Mouse (Mus musculus) neural tube, embryonic 14.5 days (tissue): Measurements from ENCODE around the gene Bbs9. TPM values are rescaled to one million over a fixed set of nuclear protein-coding genes. Genes with fewer than 3 reads are reported as not detected.
A peak's percentile ranks its signal among the peaks of the same experiment; 100 is the strongest.

Experiments
- ATAC-seq: fragments of 200-750 bp; cut with Nextera tagmentation; 2 replicates; pipeline ENCODE4 v1.8.0; 2017; ENCODE audit warnings: low read depth, mild to moderate bottlenecking, moderate TSS enrichment, moderate library complexity
- H3K27ac ChIP-seq: fragments of 300-500 bp; sonication (generic); 2 replicates; pipeline ENCODE4 v1.5.1; 2014; ENCODE audit warnings: low read depth, mild to moderate bottlenecking, control low read depth, low read length, moderate library complexity, mixed read lengths
- H3K27me3 ChIP-seq: fragments of 300-500 bp; sonication (generic); 2 replicates; pipeline ENCODE4 v1.6.1; 2014; ENCODE audit warnings: low read length; ENCODE audit not compliant: control insufficient read depth, insufficient read depth
- H3K36me3 ChIP-seq: fragments of 300-500 bp; sonication (generic); 2 replicates; pipeline ENCODE4 v1.6.1; 2014; ENCODE audit warnings: low read length, mixed read lengths; ENCODE audit not compliant: control insufficient read depth, insufficient read depth
- H3K4me1 ChIP-seq: fragments of 300-500 bp; sonication (generic); 2 replicates; pipeline ENCODE4 v1.6.1; 2014; ENCODE audit warnings: low read length; ENCODE audit not compliant: control insufficient read depth, insufficient read depth
- H3K4me2 ChIP-seq: fragments of 300-500 bp; sonication (generic); 2 replicates; pipeline ENCODE4 v1.6.1; 2014; ENCODE audit warnings: mild to moderate bottlenecking, low read depth, low read length, control low read depth
- H3K4me3 ChIP-seq: fragments of 300-500 bp; sonication (generic); 2 replicates; pipeline ENCODE4 v1.5.1; 2014; ENCODE audit warnings: low read depth, low read length, control low read depth, mixed read lengths
- H3K9ac ChIP-seq: fragments of 300-500 bp; sonication (generic); replicated peaks from 2 replicates; pipeline ENCODE4 v1.6.1; 2014; ENCODE audit warnings: low read depth, mild to moderate bottlenecking, control low read depth, low read length, mixed read lengths
- H3K9me3 ChIP-seq: fragments of 300-500 bp; sonication (generic); 2 replicates; pipeline ENCODE4 v1.6.1; 2016; ENCODE audit warnings: low read length; ENCODE audit not compliant: control insufficient read depth
- WGBS: fragments of 180-500 bp; shearing (Covaris S2); extraction: QIAGEN DNeasy Blood & Tissue Kit; methylation state at CpG from one replicate; pipeline ENCODE4 v1.1.7; 2014; 5-methylcytosine and 5-hydroxymethylcytosine counted together
- polyA plus RNA-seq: library from polyadenylated mRNA; unstranded; fragments of >200 nt; fragmentation: Nextera tagmentation; extraction: Ambion mirVana; gene quantifications from 2 replicates; pipeline ENCODE4 v1.2.1, GENCODE M21; 2014

Bbs9 gene
- polyA plus RNA-seq, 1 experiment from 2014 or later, result 19.1 TPM

DNA sequence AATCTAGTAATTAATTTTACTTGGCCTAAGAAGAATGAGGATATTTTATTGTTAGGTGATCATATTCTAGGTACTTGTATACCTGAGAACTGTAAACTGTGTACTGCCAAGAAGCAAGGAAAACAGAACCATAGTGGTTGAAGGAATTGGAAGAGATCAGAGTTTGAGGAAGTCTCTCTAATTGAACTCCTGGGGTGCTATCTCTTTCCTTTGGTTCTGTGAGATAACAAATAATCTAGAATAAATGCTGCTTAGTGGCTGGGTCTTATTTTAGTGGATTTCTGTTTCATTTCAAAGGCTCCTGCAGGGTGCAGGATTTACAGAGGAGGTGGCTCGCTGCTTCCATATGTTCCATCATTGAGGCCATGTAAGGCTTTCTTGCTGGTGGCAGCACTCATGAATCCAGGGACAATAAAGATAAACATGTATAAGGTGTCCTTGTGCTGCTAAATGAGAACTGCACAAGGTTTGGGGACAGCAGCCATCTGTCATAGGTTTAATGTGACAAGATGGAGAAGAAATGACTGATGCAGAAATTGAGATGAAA, 226.6 kb downstream of the Bbs9 start:
- Histone ChIP-seq H3K9me3 (0 out of 2 replicates have a peak, but pooled peaks cover 3% of the 10 kb centered on the region), H3K9ac (no peak overlapping the region), H3K4me1 (0 out of 2 replicates have a peak, but pooled peaks cover 2% of the 10 kb centered on the region), H3K36me3 (no peaks in the 10 kb centered on the region), H3K4me3 (no peak overlapping the region), H3K27ac (no peak overlapping the region), H3K4me2 (no peak overlapping the region), H3K27me3 (no peaks in the 10 kb centered on the region)
- WGBS, result 85% methylated on average over 1 of the region's 1 CpGs
- ATAC-seq, result no peak

DNA sequence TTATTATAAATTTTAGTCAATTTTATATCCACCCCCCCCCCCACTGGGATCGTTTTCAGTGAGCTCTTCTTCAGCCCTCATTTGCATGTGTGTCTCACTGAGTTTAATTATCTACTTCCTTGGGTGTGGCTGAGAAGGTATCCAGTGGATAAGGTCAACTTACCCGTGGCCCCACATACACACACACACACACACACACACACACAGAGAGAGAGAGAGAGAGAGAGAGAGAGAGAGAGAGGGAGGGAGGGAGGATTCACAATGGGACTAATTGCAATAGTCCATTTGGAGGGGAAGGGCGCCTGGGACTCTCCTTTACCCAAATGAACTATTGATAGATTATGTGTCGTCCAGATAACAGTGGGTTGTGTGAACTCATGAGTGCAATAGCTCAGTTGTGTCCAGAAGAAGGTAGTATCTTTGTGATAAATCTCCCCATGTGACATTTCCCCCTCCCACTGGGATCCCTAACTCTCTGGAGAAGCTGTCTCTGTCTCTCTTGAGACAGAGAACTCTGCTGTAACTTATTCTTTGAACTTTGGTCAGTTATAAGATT, 227.4 kb downstream of the Bbs9 start:
- H3K9me3 ChIP-seq, result 0 out of 2 replicates have a peak, but pooled peaks cover 3% of the 10 kb centered on the region
- no peak overlapping the region for H3K4me3 ChIP-seq
- H3K4me2 ChIP-seq, result no peak overlapping the region
- ATAC-seq, result no peak
- no peaks in the 10 kb centered on the region for H3K36me3 ChIP-seq
- H3K4me1 ChIP-seq, result 0 out of 2 replicates have a peak, but pooled peaks cover 2% of the 10 kb centered on the region
- WGBS, result 87% methylated on average over 4 of the region's 4 CpGs
- no peak overlapping the region for H3K27ac ChIP-seq
- no peak overlapping the region for H3K9ac ChIP-seq
- H3K27me3 ChIP-seq, result no peaks in the 10 kb centered on the region

DNA sequence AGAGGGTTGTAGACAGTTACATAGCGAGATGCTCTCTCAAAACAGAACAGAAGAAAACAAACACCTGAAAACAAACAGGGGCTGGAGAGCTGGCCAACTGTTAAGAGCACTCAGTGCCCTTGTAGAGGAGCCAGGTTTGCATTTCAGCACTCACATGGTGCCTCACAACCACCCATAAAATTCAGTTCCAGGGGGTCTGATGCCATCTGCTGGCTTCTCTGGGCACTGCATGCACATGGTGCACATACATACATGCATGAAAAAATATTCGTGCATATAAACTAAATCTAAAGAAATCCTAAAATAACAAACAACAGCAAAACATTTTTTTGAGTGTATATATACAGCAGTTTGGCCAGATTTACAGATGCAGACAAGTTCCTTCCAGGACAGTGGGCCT, 228.0 kb downstream of the Bbs9 start:
- Histone ChIP-seq H3K4me3 (no peak overlapping the region), H3K9ac (no peak overlapping the region), H3K36me3 (no peaks in the 10 kb centered on the region), H3K9me3 (0 out of 2 replicates have a peak, but pooled peaks cover 3% of the 10 kb centered on the region), H3K27ac (no peak overlapping the region), H3K27me3 (no peaks in the 10 kb centered on the region), H3K4me1 (0 out of 2 replicates have a peak, but pooled peaks cover 2% of the 10 kb centered on the region), H3K4me2 (no peak overlapping the region)
- no peak for ATAC-seq
- WGBS, result 93% methylated on average over 2 of the region's 2 CpGs

DNA sequence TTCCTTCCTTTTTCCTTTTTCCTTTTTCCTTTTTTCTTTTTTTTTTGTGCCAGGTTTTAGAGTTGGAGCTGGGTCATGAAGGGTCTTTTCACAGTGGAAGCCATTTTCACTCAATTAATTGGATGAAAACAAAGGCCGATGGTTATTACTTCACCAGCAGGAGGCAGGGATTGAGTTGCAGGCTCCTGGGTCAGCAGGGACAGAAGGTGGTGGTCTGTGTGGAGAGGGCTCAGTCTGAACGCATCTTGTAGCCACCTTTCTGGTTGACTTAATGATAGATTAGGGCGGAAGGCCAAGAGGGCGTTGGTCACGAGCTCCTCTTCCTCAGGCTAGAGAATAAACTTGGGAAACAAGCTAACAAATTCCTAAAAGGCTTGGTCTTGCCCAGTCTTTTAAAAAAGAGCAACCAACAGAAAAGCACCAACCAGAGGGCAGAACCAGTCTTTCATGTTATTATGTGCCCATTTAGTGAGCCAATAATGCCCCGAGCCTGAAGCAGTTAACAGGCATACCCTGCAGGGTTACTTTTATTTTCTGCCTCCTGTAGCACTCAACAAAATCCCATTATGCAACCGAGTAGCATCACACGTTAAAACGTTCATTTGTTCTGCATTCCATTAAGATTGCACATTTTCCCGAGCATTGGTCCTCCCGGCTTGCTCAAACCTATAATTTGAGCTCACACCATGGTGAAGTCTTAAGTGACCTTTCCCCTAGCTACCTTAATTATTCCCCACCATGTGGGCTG, 231.8 kb downstream of the Bbs9 start:
- Histone ChIP-seq H3K27ac (no peak overlapping the region), H3K9me3 (0 out of 2 replicates have a peak, but pooled peaks cover 3% of the 10 kb centered on the region), H3K4me1 (0 out of 2 replicates have a peak, but pooled peaks cover 2% of the 10 kb centered on the region), H3K4me3 (no peak overlapping the region), H3K9ac (no peak overlapping the region), H3K27me3 (no peaks in the 10 kb centered on the region), H3K36me3 (no peaks in the 10 kb centered on the region), H3K4me2 (no peak overlapping the region)
- ATAC-seq, result no peak
- WGBS, result 11% methylated on average over 11 of the region's 11 CpGs

DNA sequence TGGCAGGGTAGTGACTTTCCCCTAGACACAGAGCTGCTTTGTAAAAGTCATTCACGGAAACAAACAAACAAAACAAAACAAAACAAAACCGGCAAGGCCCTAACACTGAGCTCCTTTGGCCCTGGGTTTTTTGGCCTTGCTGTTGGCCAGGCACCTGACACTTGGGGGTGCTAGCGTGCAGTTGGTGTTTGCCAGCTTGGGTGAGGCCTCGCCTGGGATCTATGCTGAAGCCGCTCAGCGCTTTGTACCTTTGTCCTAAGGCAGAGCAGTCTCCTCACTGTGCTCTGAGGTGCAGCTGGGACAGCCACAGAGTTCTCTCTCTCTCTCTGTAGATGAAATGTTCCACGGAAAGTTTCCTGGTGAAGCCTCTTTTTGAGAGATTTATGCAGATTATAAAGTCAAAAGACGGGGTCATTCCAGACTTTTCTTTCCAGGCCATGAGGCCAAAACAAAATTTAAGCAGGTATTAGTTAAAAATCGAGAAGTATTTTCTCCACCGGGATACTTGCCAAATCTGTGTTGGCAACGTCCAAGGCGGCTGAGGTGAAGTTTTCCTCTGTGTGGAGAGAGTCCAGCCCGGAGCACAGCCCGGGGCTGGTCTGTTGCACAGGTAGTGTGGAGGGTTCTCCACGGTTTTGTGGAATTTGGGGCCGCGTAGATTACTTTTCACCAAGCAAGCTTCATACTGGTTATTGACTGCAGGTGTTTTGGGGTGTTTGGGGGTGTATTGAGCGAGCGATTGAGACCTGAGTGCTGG, 233.6 kb downstream of the Bbs9 start:
- no peaks in the 10 kb centered on the region for H3K36me3 ChIP-seq
- no peak overlapping the region for H3K4me2 ChIP-seq
- no peaks in the 10 kb centered on the region for H3K27me3 ChIP-seq
- no peak overlapping the region for H3K27ac ChIP-seq
- H3K9me3 ChIP-seq, result no peaks in the 10 kb centered on the region
- 53% methylated on average over 19 of the region's 19 CpGs for WGBS
- H3K4me3 ChIP-seq, result no peak overlapping the region
- peak; percentile 60; the same call in 1 of the 2 replicates for ATAC-seq
- 0 out of 2 replicates have a peak, but pooled peaks cover 2% of the 10 kb centered on the region for H3K4me1 ChIP-seq
- H3K9ac ChIP-seq, result no peak overlapping the region

DNA sequence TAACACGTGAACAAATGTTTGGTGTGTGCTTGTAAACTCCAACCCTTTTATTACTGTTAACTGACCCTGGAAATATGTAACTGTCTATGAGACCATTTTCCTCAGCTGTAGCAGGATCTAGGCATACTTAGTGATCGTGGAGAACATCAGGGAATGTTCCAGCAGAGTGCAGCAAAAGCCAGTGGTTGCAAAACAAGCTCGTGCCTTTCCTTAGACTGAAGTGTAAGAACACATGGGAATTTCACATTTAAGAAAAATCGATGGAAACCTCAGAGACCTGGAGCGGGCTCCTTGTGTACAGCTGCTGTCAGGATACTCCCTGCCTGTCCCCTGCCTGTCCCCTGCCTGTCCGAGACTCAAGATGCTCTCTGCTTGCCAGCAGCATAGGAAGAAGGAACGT, 234.5 kb downstream of the Bbs9 start:
- 66% methylated on average over 7 of the region's 7 CpGs for WGBS

DNA sequence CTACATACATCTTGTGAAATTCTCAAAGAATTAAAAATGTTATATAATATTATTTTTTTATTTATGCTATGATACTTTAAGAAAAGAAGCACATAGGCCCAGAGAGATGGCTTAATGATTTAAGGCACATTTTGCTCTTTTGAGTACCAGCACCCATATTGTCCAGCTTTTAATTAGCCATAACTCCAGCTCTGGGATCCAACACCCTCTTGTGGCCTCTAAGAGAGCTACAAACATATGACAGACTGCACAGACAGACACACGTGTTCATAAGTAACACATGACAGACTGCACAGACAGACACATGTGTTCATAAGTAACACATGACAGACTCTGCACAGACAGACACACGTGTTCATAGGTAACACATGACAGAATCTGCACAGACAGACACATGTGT, 235.8 kb downstream of the Bbs9 start:
- no peak for ATAC-seq
- H3K4me2 ChIP-seq, result no peak overlapping the region
- no peak overlapping the region for H3K27ac ChIP-seq
- 90% methylated on average over 2 of the region's 2 CpGs for WGBS
- H3K36me3 ChIP-seq, result no peaks in the 10 kb centered on the region
- H3K9ac ChIP-seq, result no peak overlapping the region
- no peaks in the 10 kb centered on the region for H3K27me3 ChIP-seq
- H3K4me3 ChIP-seq, result no peak overlapping the region
- no peaks in the 10 kb centered on the region for H3K9me3 ChIP-seq
- 0 out of 2 replicates have a peak, but pooled peaks cover 2% of the 10 kb centered on the region for H3K4me1 ChIP-seq

More for the DNA sequence above, 234.5 kb downstream of the Bbs9 start:
- H3K27ac ChIP-seq, result no peak overlapping the region
- H3K4me2 ChIP-seq, result no peak overlapping the region
- H3K4me1 ChIP-seq, result 0 out of 2 replicates have a peak, but pooled peaks cover 2% of the 10 kb centered on the region
- H3K9me3 ChIP-seq, result no peaks in the 10 kb centered on the region
- H3K4me3 ChIP-seq, result no peak overlapping the region
- H3K36me3 ChIP-seq, result no peaks in the 10 kb centered on the region
- ATAC-seq, result no peak; the same call in 1 of the 2 replicates
- H3K9ac ChIP-seq, result no peak overlapping the region
- H3K27me3 ChIP-seq, result no peaks in the 10 kb centered on the region

DNA sequence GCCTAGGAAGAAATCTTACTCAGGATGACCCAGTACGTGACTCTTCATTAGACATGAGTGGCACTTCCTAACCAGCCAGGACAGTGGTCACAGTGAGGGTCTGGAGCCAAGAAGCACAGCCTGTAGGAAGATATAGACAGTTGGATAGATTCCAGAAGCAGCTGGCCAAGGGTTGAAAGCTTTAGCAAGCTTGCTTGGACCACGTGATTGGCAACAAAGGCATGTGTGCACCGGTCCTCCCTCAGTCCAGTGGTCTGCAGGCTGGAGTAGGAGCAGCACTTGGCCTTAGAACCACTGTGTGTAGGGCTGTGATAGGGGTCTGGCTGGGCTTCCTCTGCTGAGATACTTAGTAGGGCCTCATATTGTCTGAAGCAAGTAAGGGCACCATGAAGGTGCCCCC, 237.2 kb downstream of the Bbs9 start:
- no peak overlapping the region for H3K4me3 ChIP-seq
- H3K27me3 ChIP-seq, result no peaks in the 10 kb centered on the region
- H3K4me2 ChIP-seq, result no peak overlapping the region
- no peaks in the 10 kb centered on the region for H3K4me1 ChIP-seq
- H3K36me3 ChIP-seq, result no peaks in the 10 kb centered on the region
- no peaks in the 10 kb centered on the region for H3K9me3 ChIP-seq
- ATAC-seq, result no peak
- WGBS, result 65% methylated on average over 3 of the region's 3 CpGs
- H3K27ac ChIP-seq, result no peak overlapping the region
- H3K9ac ChIP-seq, result no peak overlapping the region
